Mouse (Mus musculus) fat pad, adult 2 months (tissue): ENCODE measurements around the gene Lamc3.
"Not testable (repeated sequence)": the region's sequence is repeated elsewhere in the genome, so short reads cannot be mapped to it uniquely, and the experiment has no call there.

Source experiments
- DNase-seq: peaks from one replicate; pipeline ENCODE4 v3.0.0-alpha.2; 2011; ENCODE audit warnings: low read depth, low spot score; ENCODE audit errors: extremely low read depth

The Lamc3 gene

GRCm38 (mm10) chr2:31874290-31874855 is 12.7 kb upstream of the Lamc3 start:
- no peak for DNase-seq

DNA sequence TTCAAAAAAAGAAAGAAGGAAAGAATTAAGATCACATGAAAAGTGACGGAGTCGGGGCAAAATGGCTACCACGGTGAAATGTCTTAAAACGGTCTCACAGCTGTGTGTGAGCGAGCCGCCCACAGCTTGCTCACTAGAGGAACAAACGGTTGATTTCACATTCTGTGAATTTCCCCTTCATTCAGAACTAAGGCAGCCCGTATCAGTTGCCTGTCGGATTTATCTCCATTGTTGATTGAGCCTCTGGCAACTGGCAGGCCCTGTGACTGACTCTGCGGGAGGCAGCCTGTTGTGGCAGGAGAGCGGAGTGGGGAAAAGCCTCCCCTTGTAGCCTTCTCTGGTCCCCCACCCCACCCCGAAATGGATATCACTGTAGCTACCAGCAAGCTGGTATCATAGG is 10.6 kb upstream of the Lamc3 start:
- no peak for DNase-seq

DNA sequence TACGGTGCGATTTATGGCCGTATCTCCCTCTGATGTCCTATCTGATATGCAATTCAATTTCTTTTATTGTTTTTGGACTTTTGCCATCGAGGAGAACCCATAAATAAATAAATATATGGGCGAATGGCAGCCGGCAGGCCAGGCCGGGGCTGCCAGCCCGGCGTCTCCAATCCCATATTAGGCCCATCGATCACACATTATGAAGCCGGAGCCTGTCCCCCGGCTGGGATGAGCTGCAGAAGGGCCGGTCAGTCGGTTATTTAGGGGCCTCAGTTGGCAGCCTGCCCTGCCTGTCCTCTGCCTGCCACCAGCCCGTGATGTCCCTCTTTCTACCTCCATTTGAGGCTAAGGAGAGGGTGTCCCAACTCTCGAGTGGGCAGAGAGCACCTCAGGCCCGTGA is 8.5 kb upstream of the Lamc3 start:
- no peak for DNase-seq

DNA sequence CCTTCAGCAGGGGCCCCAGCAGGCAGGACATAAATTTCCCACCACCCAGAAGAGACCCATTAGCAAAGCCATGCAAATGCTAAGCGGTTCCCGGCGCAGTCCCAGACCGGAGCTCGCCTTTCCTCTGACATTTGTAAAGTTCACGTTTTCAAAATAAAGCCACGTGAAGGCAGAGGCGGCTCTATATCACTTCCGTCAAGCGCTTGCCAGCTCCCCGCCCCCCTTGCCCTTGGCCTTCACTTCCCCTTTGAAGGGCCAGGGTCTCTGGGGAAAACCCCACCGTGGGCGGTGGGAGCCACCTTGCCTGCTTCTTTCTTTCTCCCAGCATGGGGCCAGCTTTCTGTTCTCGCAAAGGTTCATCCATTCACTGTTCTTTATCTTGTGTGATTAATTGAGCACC is 6.2 kb upstream of the Lamc3 start:
- no peak for DNase-seq

DNA sequence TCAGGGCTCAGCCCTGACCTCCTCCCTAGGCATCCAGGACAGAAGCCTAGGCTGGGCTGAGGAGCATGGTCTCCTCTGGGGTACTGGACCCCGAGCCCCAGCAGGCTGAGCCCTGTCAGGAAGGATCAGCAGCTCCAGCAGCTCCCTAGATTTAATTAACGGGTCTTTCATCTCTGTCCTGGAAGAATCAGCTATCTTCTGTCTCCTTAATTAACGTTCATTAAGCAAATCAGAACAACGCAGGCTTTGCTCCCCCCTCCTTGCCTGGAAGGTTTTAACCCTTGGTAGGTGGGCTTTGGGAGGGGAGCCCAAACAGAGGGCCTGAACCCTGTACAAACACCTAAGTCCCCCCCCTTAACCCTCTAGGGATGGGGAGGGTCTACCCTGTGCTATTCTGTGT is 4.0 kb upstream of the Lamc3 start:
- no peak for DNase-seq

DNA sequence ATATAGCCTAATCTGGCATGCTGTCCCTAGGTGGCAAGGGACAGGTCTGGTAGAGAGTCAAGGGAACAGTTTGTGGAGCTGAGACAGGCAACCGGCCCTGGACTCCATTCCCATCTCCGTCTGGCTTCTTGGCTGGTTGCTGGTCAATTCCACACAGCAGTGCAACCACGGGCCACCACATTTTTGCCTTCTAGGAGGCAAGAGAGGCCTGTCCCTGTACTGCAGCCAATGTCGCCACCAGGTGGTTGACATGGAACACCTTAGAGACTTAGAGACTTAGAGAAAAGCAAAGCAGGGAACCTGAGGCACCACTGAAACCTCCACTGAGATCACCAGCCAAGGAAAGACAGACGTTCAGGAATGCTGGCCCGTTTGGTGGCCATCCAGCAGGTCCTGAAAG is 2.3 kb upstream of the Lamc3 start:
- DNase-seq = no peak

- no peak for DNase-seq
Observed at GRCm38 (mm10) chr2:31888871-31889270, 1.8 kb downstream of the Lamc3 start.

DNA sequence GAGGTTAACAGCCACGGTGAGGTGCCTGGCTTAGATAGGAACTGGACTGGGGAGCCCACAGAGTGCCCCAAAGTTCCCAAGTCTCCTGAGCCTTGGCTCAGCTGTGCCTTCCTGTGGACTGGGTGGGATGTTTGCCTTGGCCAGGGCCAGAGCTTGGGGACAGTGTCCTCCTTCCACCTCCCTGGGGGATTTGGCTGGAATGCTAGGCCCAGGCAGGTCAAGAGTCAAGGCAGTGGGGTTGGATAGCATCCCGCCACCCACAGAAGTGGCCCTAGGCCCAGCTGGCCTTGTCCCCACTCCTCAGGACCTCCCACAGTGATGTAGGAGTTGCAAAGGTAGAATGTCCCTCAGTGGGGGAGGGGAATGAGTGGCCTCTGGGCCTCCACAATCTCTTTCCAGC is 4.1 kb downstream of the Lamc3 start:
- no peak for DNase-seq

DNA sequence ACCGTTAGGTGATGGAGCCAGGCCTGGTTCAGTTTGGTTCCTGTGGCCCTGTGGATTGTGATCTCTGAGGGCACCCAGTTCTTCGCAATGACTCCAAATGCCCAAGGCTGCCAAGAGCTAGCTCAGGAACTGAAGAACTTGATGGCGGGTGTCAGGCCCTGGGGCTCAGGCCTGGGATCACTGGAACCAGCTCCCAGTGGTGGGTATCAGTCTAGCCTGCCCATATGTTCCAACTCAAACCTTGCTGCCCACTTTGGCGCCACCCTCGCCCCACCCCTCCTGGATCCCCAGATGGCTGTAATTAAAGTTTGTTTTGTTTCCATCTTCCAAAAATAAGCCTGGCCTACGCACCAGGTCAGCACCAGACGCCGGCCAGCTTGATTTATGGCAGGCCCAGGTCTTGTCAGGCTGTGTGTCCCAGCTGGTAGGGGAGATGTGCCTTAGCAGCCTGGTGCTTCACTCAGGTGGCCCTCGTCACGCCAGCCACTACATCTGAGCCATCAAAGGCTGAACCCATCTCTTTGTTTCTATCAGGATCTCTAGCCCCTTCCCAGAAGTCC is 6.1 kb downstream of the Lamc3 start:
- no peak for DNase-seq

GRCm38 (mm10) chr2:31894221-31894870 is 7.3 kb downstream of the Lamc3 start:
- no peak for DNase-seq

DNA sequence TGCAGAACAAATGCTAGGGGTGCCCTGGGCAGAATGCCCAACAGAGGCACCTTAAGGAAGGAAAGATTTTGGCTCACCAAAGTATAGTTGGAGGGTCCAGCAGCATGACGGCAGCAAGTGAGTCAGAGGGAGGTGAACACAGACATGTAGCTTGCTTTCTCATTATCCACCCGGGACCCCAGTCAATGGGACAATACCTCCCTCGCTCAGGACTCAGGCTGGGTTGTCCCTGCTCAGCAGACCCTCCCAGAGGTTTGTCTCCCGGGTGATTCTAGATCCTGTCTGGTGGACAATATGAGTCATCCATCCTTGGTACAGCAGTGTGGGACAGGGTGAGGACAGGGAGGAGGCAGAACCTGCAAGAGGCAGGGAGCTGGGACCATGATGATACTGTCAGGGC is 13.8 kb downstream of the Lamc3 start:
- DNase-seq = no peak

DNA sequence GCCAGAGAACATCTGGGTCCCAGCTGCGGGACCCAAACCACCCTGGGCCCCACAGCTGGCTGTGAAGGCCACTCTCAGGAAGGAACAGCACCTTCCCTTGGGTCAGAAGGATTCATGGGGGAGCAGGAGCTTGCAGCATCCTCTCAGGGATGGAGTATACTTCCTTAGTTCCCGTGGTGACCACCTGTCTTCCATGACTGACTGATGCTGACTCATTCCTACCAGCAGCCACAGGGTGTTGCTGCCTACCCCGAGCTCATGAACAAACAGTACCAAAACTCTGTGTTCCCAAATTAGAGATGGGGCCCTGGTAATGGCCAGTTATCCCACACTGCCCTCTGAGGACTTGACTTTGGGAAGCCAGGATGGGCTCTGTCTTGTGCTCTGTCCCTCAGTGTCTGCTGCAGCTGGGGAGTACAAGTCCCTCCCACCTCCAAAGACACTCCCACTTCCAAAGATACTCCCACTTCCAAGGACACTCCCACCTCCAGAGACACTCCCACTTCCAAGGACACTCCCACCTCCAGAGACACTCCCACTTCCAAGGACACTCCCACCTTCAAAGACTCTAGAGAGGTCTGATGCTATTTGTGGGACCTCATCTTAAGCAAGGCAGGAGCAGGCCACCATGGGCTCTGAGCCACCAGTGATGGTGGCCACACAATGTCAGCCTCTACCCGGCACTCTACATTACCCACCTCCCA is 14.7 kb downstream of the Lamc3 start:
- DNase-seq = no peak

DNA sequence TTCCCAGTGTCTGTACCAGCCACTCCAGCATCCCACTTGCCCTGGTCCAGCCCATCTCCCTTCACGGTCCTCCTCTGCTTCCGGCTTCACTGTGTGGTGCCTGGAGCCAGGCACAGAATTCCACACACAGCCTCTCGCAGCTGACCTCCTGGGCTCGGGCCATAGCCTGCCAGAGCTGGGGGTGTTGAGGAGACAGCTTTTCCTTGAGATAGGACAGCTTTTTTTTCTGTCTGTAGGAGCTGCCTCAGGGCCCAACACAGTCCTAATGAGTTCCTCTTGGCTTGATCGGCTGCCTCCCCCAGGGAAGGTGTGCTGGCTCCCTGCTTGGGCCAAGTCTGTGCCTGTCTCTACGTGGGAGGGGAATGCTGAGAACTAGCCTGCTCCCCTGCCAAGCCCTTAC is 17.0 kb downstream of the Lamc3 start:
- DNase-seq = peak; percentile 18

DNA sequence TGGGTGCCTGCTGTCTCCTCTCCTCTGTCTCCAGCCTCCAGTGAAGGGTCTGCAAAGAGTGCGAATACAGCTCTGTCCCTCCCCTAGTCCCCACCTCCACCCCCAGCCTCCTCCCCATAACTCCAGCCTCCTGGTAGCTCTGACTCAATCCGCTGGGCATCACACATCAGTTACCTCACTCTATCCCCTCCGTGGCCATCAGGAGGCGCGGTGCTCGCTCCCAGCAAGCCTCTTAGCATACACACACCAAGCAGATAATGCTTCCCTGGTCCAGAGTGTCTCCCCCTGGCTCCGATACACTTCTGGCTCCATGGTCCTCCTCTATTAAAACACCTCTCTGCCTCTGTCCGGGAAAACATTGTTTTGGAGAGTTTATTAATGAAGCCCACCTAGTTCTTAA is 17.5 kb downstream of the Lamc3 start:
- DNase-seq = no peak

DNA sequence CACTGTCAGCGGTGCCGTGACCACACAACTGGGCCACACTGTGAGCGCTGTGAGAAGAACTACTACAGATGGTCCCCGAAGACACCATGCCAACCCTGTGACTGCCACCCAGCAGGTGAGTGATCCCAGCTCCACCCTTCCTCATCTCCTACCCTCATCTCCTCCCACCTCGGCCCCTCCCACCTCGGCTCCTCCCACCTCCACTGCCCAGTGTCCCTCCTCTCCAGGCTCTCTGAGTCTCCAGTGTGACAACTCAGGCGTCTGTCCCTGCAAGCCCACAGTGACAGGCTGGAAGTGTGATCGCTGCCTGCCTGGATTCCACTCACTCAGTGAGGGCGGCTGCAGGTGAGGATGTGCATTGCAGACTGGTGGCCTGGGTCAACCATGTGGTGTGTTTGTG is 18.6 kb downstream of the Lamc3 start:
- no peak for DNase-seq

- DNase-seq = no peak
Observed at GRCm38 (mm10) chr2:31906407-31906806, 19.3 kb downstream of the Lamc3 start.

DNA sequence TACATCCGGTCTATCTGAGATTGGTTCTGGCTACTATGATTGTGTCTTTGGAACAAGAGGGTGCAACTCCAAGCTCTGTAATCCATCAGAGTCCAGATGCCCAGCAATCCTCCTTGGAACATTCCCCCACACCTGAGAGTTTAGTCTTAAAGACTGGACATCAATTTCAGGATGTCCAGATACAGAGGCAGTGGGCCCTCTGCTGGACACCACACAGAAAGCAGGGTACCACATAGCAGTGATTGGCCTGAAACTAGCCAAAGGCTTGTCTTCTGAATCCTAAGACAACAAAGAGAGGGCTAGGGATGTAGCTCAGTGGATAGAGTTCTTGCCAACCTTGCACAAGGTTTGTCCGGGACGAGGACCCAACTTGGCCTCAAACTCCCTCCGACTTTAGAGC is 25.5 kb downstream of the Lamc3 start:
- DNase-seq = no peak

DNA sequence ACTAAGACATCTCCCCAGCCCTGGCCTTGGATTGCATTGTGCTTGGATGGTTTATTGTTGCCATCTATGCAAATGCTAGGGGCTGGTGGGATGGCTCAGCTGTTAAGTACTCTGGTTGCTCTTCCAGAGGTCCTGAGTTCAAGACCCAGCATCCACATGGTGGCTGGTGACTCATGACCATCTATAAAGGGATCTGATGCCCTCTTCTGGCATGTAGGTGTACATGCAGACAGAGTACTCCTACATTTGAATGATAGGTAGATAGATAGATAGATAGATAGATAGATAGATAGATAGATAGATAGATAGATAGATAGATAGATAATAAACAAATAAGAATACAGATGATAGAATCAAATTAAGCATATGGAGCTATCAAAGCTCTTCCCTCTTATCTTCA is 27.1 kb downstream of the Lamc3 start:
- not testable (repeated sequence) for DNase-seq

- DNase-seq = no peak
Observed at GRCm38 (mm10) chr2:31915112-31915511, 28.0 kb downstream of the Lamc3 start.

GRCm38 (mm10) chr2:31917636-31918035 is 30.5 kb downstream of the Lamc3 start:
- DNase-seq = no peak

GRCm38 (mm10) chr2:31923645-31924044 is 36.6 kb downstream of the Lamc3 start:
- DNase-seq = no peak

- peak; percentile 64 for DNase-seq
Observed at GRCm38 (mm10) chr2:31924811-31925210, 37.7 kb downstream of the Lamc3 start.
